ENCODE assay signal across 11 mouse cellular contexts in the genomic region with DNA sequence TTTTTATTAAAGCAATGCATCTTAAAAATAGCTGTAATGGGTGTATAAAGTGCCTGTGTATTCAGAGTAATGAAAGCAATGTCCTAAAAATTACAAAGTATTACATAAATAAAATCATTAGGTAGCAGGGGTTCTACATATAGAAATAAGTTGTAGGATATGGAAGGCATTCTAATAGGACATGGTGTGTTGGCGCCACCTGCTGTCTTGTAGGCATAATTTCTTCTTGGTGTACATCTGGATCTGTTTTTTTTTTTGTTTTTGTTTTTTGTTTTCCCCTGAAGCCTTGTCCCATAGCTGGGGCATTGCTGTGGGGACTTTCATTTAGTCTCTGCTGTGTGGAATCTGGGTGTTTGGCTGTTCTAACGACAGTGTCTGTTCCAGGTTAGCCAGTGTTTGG. TPM values are rescaled to one million over a fixed set of nuclear protein-coding genes. Genes with fewer than 3 reads are reported as not detected.
DNase-seq lines count a peak whose midpoint lies in the region; ATAC-seq and TF ChIP-seq lines count a peak whose summit lies in the region.
"Had no signal": no experiment of that assay in that cellular context is flagged by ENCODE, and none has a peak within 500 bp of the region (broad histone marks: within the 10 kb centered on the region; RNA-seq: fewer than 3 reads in every experiment).

No protein-coding gene starts in this region.

- TF ChIP-seq EP300 in heart, adult 2 months (IDR thresholded peaks at IDR 0.05; ENCODE audit: insufficient read depth, low read depth, low read length): no peak

- peak; percentile 52 to 56 for DNase-seq in heart, adult 2 months
- DNase-seq in spleen, postnatal 36 days (ENCODE audit: low spot score in 2 of 2): peak; percentile 10 to 39
- DNase-seq in spleen, adult 12 weeks (ENCODE audit: low spot score): no peak
- DNase-seq in adrenal gland, postnatal 25 days: peak; percentile 40
- peak; percentile 42 for DNase-seq in lung, adult 2 months
- peak; percentile 56 for DNase-seq in telencephalon, adult 2 months (ENCODE audit: low read depth, low spot score)

- TF ChIP-seq CTCF in heart, adult 2 months (IDR thresholded peaks at IDR 0.05): peak; percentile 85
- peak; percentile 36; the same call in 1 of the 2 replicates for TF ChIP-seq CTCF in lung, adult 2 months (IDR thresholded peaks at IDR 0.05; ENCODE audit: insufficient read depth, low read length)

- no peak overlapping the region for H3K4me3 ChIP-seq in heart, adult 2 months
- no peak overlapping the region for H3K4me3 ChIP-seq in heart, embryonic 11.5 days (ENCODE audit: low read depth, low read length)
- no peak overlapping the region for H3K4me3 ChIP-seq in forebrain, embryonic 16.5 days (replicated peaks; ENCODE audit: low read length)
- H3K4me3 ChIP-seq in lung, adult 2 months (replicated peaks; ENCODE audit: extremely low read depth, low read depth, low read length): no peak overlapping the region
- H3K4me3 ChIP-seq: embryonic facial prominence, embryonic 12.5 days; limb, embryonic 13.5 days; stomach, embryonic 15.5 days had no signal

- H3K36me3 ChIP-seq in heart, adult 2 months (ENCODE audit: control insufficient read depth, insufficient read depth, low read length): no peaks in the 10 kb centered on the region
- H3K36me3 ChIP-seq in heart, embryonic 11.5 days (ENCODE audit: control insufficient read depth, insufficient read depth, low read length): no peaks in the 10 kb centered on the region
- no peaks in the 10 kb centered on the region for H3K36me3 ChIP-seq in forebrain, embryonic 16.5 days (ENCODE audit: control insufficient read depth, insufficient read depth)
- H3K36me3 ChIP-seq: embryonic facial prominence, embryonic 12.5 days had no signal

- no peaks in the 10 kb centered on the region for H3K27me3 ChIP-seq in heart, adult 2 months (ENCODE audit: control insufficient read depth, insufficient read depth, low read length)
- no peaks in the 10 kb centered on the region for H3K27me3 ChIP-seq in heart, embryonic 11.5 days (ENCODE audit: control insufficient read depth, insufficient read depth, low read length)
- H3K27me3 ChIP-seq in forebrain, embryonic 16.5 days (replicated peaks; ENCODE audit: control insufficient read depth, insufficient read depth, low read length): no peaks in the 10 kb centered on the region
- H3K27me3 ChIP-seq: embryonic facial prominence, embryonic 12.5 days; limb, embryonic 13.5 days; stomach, embryonic 15.5 days had no signal

- peaks cover 4% of the 10 kb centered on the region for H3K4me1 ChIP-seq in heart, adult 2 months (ENCODE audit: control insufficient read depth, insufficient read depth, low read length)
- peaks cover 7% of the 10 kb centered on the region for H3K4me1 ChIP-seq in heart, embryonic 11.5 days (ENCODE audit: control insufficient read depth, insufficient read depth, low read length)
- H3K4me1 ChIP-seq in forebrain, embryonic 16.5 days (replicated peaks; ENCODE audit: control insufficient read depth, insufficient read depth, low read length): no peaks in the 10 kb centered on the region
- H3K4me1 ChIP-seq in lung, adult 2 months (ENCODE audit: control insufficient read depth, insufficient read depth, low read length): no peaks in the 10 kb centered on the region

- intact Hi-C loops in heart, adult 2 months (cut with DNase I): loop anchor here (1.0 to 10.0 kb wide), 4 partner anchors 321 to 1449 kb away; no protein-coding TSS in a partner anchor

- H3K27ac ChIP-seq in heart, adult 2 months: no peak overlapping the region
- H3K27ac ChIP-seq in heart, embryonic 11.5 days (ENCODE audit: low read depth, low read length): no peak overlapping the region
- no peak overlapping the region for H3K27ac ChIP-seq in forebrain, embryonic 16.5 days (ENCODE audit: low read length)
- H3K27ac ChIP-seq: embryonic facial prominence, embryonic 12.5 days; limb, embryonic 13.5 days; stomach, embryonic 15.5 days had no signal

- ATAC-seq in heart, embryonic 11.5 days (replicated peaks; ENCODE audit: insufficient number of reproducible peaks, low FRiP score, low TSS enrichment): no peak
- 0 out of 2 replicates have a peak, but pooled peaks have one; percentile 15 for ATAC-seq in forebrain, embryonic 16.5 days

- H3K9me3 ChIP-seq in heart, embryonic 11.5 days (replicated peaks; ENCODE audit: control insufficient read depth, low read length): no peaks in the 10 kb centered on the region
- H3K9me3 ChIP-seq in forebrain, embryonic 16.5 days (ENCODE audit: control insufficient read depth, low read length): no peaks in the 10 kb centered on the region
- H3K9me3 ChIP-seq: embryonic facial prominence, embryonic 12.5 days; limb, embryonic 13.5 days; stomach, embryonic 15.5 days had no signal

- TF ChIP-seq POLR2A in heart, adult 2 months (IDR thresholded peaks at IDR 0.05; ENCODE audit: insufficient read depth, low read depth, low read length): no peak
- TF ChIP-seq POLR2A in lung, adult 2 months (IDR thresholded peaks at IDR 0.05; ENCODE audit: borderline replicate concordance, extremely low read depth, low read depth, low read length): no peak

- H3K79me2 ChIP-seq in heart, adult 2 months (replicated peaks; ENCODE audit: control insufficient read depth, insufficient read depth, low read length): no peaks in the 10 kb centered on the region

- H3K4me2 ChIP-seq in heart, embryonic 11.5 days: no peak overlapping the region
- H3K4me2 ChIP-seq in forebrain, embryonic 16.5 days (ENCODE audit: low read length): no peak overlapping the region
- H3K4me2 ChIP-seq: embryonic facial prominence, embryonic 12.5 days; limb, embryonic 13.5 days; stomach, embryonic 15.5 days had no signal

- WGBS in heart, adult 2 months: 9% methylated on average over 2 of the region's 2 CpGs
- WGBS in heart, embryonic 11.5 days (ENCODE audit: insufficient replicate concordance): 9% methylated on average over 2 of the region's 2 CpGs
- 11% methylated on average over 2 of the region's 2 CpGs for WGBS in forebrain, embryonic 16.5 days
- WGBS in lung, adult 2 months: 9% methylated on average over 2 of the region's 2 CpGs

- no peak overlapping the region for H3K9ac ChIP-seq in heart, adult 2 months (ENCODE audit: low read depth, low read length)
- H3K9ac ChIP-seq in heart, embryonic 11.5 days (ENCODE audit: low read depth, low read length): no peak overlapping the region
- H3K9ac ChIP-seq in forebrain, embryonic 16.5 days (replicated peaks; ENCODE audit: low read depth, low read length): no peak overlapping the region
- H3K9ac ChIP-seq: embryonic facial prominence, embryonic 12.5 days; limb, embryonic 13.5 days; stomach, embryonic 15.5 days had no signal

RNA-seq across cellular contexts. Expression of gene Tsc22d1, which starts 58.6 kb away (rescaled TPM):
- total RNA-seq in heart, adult 2 months (2021): 100 to 1,000 TPM; 353 to 454 TPM
- 178 and 361 TPM in 2 replicates for polyA plus RNA-seq in heart, adult 2 months (2012; rRNA removed)
- polyA plus RNA-seq in heart, embryonic 11.5 days (2014; fragmentation: Nextera tagmentation; extraction: Ambion mirVana): 444 and 455 TPM in 2 replicates
- 968 and 1,277 TPM in 2 replicates for total RNA-seq in adrenal gland, postnatal 25 days (2021)
- 749 and 886 TPM in 2 replicates for polyA plus RNA-seq in forebrain, embryonic 16.5 days (2015; fragmentation: Nextera tagmentation; extraction: Ambion mirVana)
- 163 and 215 TPM in 2 replicates for polyA plus RNA-seq in lung, adult 2 months (2012; rRNA removed)
